Mouse (Mus musculus): ENCODE measurements around the gene Mcu.

Mcu gene

DNA sequence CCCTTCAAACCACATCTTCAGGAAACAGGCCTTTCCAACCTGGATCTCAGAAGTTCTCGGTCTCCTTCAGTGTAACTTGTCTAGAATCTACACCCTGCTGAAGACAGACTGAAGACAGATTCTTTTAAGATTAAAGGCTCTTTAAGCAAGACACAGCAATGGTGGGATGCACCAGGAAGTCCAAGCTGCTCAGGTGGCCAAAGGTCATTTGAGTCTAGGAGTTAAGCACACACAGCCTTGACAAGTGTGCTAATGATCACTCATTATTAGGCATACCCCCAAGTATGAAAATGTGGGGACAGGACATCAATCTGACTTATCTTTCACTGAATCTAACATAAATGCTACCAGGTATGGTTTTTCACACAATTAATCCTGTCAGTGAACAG lies 47.0 kb downstream of the Mcu start:
- DNase-seq (ENCODE audit: low spot score), result no peak

DNA sequence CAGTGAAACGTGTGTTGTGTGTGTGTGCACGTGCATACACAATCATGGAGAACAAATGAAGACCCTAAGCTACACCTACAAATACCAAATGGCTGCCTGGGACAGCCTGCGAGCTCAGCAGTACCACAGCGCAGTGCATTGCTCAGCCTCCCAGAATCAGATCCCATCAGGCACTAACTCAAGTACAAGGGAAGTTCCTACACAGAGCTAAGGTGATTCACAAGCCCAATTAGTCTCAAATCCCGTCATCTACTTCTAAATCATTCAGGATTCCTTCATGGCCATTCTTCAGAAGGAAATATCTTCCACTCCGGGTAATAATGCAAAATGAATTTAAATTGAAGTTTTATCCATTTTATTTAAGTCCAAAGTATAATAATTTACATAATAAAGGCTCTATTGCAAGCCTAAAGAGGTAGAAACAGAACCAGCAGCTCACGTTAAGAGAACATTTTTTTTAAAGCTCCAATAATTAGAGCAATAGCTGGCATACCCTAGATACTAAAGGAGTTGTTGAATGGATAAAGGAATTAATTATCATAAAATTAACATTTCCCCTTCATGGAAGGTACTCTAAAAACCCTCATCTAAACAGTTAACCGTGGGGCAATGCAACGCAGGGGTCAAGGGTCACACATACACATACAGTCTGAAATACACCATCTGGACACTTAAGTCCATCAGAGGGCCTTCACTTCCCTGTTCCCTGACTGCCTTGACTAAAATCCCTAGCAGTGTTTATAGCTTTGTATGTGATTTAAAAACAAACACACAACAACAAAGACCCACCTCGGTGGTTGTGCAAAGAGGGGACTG lies 47.6 kb downstream of the Mcu start:
- no peak for DNase-seq (ENCODE audit: low spot score)

DNA sequence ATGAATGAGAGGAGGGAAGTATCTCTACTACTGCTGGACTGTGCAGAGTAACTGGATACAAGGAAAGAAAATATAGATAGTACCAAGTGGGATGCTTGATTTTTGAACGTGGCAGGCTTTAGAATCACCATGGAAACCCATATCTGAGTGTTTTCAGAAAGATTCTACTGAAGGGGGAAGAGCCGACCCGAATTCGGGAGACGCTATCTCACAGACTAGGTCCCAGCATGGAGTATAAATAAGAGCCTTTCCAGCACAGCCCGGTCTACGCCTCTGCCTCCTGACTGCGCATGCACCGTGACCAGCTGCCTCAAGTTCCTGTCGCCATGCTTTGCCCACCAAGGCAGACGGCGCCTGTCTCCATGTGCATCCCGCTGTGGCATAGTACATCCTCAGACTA lies 49.5 kb downstream of the Mcu start:
- DNase-seq (ENCODE audit: low spot score), result no peak

DNA sequence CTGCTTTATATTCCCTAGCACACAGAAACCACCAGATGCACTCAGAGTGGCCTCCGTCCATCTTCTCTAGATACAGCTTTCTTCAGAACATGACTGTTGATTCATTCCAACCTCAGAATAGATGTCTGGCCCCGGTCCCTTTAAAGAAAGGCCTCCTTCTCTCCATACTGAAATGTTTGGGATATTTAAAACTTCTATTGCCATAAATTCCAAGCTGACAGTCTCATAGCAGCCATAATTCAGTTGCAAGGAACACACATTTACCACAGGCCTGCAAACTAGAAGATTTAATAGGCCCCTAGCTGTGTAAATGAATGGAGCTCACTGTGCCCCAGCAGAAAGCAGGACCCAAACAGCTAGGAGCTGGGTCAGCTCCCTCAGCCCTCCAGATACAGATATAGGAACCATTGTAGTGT lies 50.5 kb downstream of the Mcu start:
- no peak for DNase-seq (ENCODE audit: low spot score)

DNA sequence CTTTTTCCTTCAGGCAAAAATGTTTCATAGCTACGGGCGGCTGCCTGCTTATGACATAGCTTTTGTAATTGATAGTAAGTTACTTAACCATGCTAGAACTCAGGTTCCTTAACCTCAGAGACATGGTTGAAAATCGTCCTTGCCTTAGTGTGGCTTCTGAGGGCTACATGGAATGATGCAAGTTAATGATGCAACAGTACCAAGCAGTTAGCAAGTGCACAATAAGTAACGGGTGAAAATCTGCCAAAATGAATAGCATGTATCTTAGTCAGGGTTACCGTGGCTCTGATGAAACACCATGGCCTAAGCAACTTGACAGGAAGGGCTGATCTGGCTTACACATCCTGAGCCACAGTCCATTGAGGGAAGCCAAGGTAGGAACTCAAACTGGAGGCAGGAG lies 51.9 kb downstream of the Mcu start:
- no peak for DNase-seq (ENCODE audit: low spot score)

DNA sequence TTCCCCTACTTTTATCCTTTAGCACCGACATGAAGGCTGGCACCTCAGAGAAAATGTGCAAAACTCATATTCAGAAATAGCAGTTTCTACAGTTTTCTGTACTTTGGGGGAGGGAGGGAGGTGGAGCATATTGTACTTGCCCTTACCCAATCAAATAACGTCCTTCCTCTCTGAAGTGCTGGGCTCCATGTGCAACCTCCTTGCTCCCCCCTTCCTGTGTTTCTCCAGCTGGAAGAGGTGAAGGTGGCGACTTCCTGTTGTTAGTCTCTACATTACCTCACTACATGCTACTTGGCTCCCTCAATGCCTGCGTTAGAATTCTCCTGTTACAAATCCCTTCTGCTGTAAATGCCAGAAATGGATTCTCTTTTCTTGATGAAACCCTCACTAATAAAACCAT lies 54.0 kb downstream of the Mcu start:
- no peak for DNase-seq (ENCODE audit: low spot score)

DNA sequence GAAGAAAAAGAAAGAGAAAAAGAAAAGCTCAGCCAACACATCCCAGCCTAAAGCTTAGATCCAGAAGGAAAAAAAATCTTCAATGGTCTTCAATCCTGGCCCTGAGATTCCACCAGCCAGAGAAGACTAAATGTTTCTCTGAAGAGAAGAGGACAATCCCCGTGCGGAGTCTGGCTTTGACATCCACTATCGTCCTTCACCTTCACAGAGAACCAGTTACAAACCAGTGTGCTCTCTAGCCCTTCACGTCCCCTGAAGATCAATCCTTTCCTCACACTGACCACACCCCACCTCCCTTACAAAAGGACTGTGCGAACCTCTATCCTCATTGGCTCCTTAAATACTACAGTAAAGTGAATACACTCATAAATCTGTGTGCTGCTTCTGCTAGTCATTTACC lies 56.4 kb downstream of the Mcu start:
- no peak for DNase-seq (ENCODE audit: low spot score)

DNA sequence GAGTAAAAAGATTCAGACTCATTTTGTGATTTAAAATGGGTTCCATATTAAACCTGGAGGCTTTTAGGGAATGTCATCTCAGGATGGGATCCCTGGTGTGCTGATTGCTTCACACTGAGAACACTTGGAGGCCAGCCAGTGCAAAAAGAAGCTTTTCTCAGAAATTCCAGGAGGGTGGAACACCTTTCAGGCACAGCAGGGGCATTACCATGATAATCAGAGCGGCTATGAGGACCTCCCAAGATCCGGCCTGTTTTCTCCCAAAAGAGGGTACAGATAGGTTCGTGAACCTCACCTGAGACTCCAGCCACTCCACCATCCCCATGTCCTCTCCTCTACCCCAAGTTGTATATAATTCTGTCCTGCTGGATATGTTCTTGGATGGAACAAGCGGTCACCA lies 57.9 kb downstream of the Mcu start:
- DNase-seq (ENCODE audit: low spot score), result no peak

DNA sequence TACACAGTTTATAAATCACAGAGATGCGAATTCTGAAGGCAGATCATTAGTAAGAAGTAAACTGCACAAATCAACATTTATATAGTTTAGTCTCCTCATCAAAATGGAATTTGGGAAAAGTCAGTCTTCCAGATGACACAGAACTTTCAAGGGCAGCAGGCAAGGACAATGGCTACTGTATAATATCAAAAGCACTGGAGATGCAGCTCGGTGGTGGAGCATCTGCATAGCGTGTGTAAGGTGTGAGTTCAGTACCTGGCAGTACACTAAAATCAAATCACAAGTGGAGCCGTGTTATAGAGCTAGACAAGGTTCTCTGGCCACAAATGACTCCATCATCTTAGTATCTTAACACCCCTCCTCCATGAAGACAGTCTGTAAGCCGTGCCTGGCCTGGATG lies 58.3 kb downstream of the Mcu start:
- no peak for DNase-seq (ENCODE audit: low spot score)

DNA sequence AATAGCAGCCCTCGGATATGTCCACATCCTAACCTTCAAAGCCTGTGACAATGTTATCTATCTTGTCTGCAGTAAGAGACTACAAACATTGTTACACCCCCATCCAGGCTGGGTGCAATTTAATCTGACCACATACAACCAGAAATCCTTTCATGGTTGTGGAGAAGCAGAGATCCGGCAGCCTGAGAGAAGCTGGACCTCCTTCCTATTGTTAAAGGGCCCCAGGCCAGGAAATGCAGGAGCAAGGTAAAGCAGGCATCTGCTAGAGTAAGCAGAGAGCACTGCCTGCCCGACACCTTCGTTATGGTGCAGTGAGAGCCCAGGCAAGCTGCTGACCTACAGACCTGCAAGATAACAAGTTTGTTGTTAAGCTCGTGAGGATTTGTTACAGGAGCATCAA lies 60.0 kb downstream of the Mcu start:
- DNase-seq (ENCODE audit: low spot score), result no peak

DNA sequence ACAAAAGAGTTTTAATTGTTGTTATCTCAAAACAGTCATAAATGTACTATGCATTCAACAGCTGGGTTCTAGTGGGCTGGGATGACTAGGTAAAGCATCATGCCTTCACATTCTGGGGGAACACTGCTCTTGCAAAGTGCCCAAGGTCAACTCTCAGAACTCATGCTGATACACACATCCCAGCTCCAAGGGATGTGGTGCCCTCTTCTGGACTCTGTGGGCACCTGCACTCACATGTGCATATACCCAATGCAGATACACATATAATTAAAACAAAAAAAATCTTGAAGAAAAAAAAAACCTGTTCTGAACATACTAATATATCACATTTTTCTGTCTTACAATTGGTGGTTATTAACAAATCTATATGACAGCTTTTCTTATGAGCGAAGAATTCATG lies 62.2 kb downstream of the Mcu start:
- no peak for DNase-seq (ENCODE audit: low spot score)

DNA sequence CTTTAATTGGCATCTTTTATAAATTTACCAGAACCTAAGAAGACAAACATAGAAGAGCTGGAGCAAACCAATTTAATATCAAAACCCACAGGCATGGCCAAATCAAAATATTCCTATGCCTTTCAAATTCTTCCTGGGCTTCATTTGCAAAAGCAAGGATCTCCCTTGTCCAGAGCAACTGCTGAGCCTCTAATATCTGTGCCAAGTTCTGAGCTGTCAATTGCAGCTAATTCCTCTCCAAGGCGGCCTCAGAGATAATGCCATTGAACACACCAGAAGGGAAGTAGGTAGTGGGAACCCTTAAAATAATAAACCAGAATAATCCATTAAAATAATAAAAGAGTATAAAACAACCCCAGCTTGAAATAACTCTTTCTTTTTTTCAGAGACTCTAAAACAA lies 64.0 kb downstream of the Mcu start:
- DNase-seq (ENCODE audit: low spot score), result no peak

DNA sequence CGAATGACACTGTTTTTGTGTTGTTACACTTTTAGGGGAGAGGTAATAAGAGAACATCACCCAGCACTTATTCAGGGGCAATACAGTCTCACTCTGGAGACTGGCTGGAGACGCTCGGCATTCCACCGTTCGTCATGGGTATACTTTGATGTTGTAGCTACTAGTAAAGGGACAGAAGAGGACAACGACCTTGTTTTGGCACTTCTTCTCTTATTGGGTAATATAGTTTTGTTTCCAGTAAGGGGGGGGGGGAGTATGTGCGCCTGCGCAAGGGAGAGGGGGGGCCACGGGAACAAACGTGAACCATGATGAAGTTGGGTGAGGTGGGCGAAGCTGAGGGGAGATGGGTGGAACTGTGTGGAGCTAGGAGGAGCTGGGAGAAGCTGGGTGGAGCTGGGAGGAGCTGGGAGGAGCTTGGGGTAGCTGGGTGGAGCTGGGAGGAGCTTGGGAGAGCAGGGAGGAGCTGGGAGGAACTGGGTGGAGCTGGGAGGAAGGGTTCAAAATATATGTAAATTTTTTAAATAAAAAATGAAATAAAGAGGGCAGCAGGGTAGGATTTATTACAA lies 67.6 kb downstream of the Mcu start:
- no peak for DNase-seq (ENCODE audit: low spot score)

DNA sequence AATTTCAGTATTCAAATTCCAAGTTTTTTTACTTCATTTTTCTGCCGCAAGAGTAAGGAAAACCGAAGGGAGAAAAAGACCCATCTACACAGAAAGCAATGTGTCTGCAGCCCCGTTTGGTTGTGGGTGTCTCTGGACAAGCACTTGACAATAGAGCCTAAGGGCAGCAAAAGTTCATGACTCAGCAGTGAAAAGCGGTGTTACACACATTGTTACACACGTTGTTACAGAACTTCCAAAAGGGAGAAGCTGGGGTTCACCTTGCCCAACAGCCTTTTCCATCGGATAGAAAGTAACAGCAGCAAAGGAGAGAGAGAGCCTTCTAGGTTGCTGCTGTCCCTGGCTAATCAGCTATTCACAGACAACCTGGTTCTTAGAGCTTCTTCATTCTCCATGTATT lies 68.3 kb downstream of the Mcu start:
- DNase-seq (ENCODE audit: low spot score), result no peak

DNA sequence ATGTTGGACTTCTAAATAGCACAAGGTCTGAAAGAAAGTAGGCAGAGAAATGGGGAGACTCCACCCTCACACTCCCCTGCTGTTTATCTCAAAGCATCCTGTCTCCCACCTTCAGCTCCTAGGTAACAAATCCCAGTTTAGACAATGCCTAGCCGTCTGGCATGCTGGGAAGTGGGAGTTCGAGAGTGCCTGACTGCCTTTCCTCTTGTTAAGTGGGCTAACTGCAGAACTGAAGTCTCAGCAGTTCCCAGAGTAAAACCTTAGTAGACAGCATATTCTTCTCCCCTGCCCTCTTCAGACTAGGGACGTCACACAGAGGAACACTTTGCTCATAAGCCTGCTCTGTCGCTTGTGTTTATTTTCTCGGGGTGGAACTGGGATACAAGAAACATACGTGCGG lies 69.1 kb downstream of the Mcu start:
- DNase-seq (ENCODE audit: low spot score), result no peak

DNA sequence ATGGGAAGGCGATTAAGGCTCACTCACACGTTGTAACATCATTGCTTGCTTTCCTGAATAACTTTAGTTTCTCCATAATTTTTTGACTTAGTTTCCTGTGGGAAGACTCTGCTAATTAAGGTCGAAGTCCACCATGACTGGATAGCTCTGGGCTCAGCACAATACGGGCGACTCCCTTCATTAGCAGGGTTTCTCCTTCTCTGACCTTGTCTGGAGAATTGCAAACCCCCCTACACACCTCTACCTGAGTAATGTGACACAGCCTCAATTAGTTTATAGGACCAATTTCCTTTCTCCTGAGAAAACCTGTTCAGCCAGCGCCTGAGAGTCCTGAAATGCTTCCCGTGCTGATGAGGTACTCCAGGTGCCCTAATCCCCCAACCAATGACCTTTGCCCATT lies 71.3 kb downstream of the Mcu start:
- DNase-seq (ENCODE audit: low spot score), result no peak

DNA sequence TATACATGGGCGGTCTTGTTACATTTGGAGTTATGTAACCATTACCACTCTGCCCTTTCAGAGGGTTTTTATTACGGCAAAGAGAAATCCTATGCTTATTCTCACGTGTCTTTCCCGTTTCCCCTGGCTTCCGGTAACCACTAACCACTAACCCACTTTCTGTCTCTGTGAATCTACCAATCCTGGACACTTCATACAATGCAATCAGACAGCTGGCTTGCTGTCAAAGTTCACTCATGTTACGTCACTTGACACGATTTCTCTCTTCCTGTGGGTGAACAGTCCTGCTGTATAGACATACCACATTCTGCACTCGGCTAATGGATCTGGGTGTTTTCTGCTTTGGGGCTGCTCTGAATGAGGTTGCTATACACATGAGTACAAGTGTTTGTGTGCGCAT lies 73.1 kb downstream of the Mcu start:
- DNase-seq (ENCODE audit: low spot score), result no peak

DNA sequence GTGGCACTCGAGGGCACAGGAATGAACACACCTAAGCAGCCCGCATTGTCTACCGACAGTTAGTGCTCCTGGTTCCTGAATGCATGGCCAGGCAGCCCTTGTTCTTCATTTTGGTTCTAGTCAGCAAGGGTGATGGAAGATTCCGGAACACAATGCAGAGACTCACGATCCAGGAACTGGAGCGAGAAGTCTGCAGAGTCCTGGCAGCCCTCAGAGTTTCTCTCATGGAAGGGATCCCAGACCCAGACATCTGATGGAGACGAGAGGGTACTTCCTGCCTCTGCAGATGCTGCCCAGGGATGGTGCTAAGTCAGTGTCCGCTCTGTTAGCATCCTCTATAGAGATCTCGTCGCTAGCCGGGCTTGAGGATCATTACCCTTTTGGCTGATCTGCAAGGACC lies 75.0 kb downstream of the Mcu start:
- DNase-seq (ENCODE audit: low spot score), result no peak

DNA sequence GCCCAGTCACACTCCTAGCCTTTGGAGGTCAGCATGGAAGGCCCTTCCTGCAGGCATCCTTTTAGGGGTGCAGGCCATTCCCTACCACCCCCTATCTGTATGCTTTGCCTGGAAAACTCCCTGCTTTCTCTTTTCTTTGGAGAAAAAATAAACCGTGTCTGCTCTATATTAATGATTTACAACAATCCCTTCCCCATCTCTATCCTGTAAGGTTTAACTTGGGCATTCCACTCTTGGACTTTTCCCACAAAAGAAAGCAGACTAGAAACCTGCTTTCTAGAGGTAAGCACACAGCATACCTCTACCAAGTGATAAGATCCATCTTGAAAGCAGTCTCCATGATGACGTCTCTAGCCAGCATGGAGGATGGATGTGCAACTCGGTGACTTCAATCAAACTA lies 75.9 kb downstream of the Mcu start:
- no peak for DNase-seq (ENCODE audit: low spot score)

DNA sequence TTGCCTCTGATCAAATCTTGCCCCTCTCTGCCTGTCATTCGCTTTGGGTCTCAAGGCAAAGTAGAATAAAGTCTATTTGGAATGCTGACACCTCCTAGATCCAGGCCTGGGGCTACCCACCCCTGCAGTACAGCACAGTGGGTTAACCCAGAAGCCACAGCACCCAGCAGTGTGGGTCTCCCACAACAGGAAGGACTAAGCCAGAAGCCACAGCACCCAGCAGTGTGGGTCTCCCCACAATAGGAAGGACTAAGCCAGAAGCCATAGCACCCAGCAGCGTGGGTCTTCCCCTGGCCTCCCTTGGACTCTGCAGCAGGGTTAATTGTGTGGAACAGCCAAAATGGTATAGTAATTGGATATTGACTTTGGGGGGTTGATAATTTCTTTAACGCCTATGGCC lies 76.4 kb downstream of the Mcu start:
- DNase-seq (ENCODE audit: low spot score), result no peak

DNA sequence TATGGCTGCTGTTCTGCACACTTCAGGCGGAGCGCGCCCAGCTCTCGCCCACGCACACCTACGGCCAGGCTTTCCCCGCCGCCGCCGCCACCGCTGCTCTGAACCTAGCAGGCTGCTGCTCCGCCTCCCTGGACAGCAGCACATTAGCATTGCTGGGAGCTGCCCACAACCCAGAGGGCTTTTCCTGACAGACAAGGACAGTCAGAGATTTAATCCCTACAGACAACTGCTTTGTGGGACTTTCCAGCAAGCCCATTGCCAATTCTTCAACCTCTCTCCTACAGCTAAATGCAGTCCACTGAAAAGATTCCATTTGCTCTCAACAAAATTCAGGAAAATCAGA lies 77.0 kb downstream of the Mcu start:
- DNase-seq (ENCODE audit: low spot score), result no peak

DNA sequence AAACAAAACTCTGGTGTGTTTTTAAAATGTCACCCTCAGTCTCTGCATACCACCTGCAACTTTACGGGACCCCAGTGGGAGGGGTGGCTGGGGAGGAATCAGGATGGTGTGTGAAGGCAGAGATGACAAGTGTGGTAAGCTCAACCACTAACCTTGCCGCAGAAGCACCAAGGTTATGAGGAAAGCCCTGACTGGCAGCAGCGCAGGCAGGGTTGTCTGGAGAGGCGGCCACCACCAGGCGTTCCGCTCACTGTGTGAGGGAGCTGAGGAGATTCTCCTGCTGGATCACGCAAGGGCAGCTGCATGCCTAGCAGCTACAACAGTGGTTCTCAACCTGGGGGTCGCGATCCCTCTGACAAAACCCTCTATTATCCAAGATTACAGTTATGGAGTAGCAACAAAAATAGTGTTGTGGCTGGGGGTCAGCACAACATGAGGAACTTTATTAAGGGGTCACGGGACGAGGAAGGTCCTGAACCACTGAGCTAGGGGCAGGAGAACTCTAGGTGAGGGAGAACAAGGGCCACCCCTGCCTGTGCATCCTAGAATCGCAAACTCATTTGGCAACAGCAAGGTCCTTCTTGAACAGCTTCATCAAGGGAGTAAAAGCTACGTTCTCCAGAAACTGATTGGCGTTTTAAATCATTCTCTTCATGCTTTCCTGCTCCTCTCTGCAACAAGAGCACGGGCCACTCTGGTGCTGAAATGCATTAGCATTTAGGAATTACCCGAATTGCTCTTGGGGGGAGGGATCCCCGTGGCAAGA lies 77.5 kb downstream of the Mcu start:
- no peak for DNase-seq (ENCODE audit: low spot score)

DNA sequence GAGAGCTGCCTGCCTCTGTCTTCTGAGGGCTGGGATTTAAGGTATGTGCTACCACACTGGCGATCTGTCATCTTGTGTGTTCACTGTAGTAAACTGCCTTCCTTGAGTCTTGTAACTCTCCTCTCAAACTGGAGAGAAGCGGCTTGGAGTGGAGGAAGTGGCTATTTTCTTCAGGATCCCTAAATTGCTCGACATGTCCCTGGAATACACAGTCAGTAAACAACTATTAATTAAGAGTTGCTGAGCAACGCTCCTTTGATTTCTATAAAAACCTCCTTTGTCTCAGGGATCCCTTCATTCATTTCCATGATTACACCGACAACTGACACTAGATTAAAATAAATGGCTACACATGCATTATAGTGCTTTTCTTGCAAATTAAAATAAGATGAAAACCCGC lies 78.4 kb downstream of the Mcu start:
- no peak for DNase-seq (ENCODE audit: low spot score)

DNA sequence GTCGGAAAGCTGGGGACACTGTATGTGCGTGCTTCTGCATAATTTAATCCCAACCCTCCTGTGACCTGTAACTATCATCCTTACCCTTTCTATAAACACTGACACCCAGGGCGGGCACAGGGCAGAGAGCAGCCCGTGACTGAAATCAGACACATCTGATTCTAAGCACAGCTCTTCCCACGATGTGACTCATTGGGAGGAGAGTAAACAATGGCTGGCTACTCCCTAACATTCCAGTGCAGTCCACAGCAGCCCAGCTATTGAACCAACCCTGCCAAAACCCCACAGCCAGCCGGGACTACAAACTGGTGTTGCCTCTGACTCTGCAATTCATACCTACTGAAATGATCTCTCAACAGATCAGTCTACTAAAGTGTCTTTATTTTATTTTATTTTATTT lies 78.9 kb downstream of the Mcu start:
- no peak for DNase-seq (ENCODE audit: low spot score)

All from urinary bladder, postnatal 10 days (tissue).